Mouse (Mus musculus): ENCODE results near the gene Mbd3l2.
"Not testable (repeated sequence)": the region's sequence is repeated elsewhere in the genome, so short reads cannot be mapped to it uniquely, and the experiment has no call there.

Mbd3l2 gene

GRCm38 (mm10) chr9:18430354-18430753, at the start of gene Mbd3l2:
Gene Mbd3l2 (plus strand): TSS chr9:18430654.
- in situ Hi-C loops (cut with MboI; ENCODE audit: unreplicated experiment in 2 of 2) = no loop called here

GRCm38 (mm10) chr9:18385782-18386181, 44.7 kb upstream of the Mbd3l2 start:
- in situ Hi-C loops (cut with MboI; ENCODE audit: unreplicated experiment in 2 of 2) = no loop called here

- in situ Hi-C loops (cut with MboI; ENCODE audit: unreplicated experiment in 2 of 2) = no loop called here
Observed at GRCm38 (mm10) chr9:18399629-18400028, 30.8 kb upstream of the Mbd3l2 start.

GRCm38 (mm10) chr9:18402895-18403294, 27.6 kb upstream of the Mbd3l2 start, which contains the start of gene Naalad2:
Gene Naalad2 (minus strand): TSS chr9:18402995.
- in situ Hi-C loops (cut with MboI; ENCODE audit: unreplicated experiment in 2 of 2) = not testable (repeated sequence)

GRCm38 (mm10) chr9:18404118-18404517, 26.3 kb upstream of the Mbd3l2 start, which contains the start of gene Ubtfl1:
Gene Ubtfl1 (plus strand): TSS chr9:18404418.
- in situ Hi-C loops (cut with MboI; ENCODE audit: unreplicated experiment in 2 of 2) = no loop called here

- in situ Hi-C loops (cut with MboI; ENCODE audit: unreplicated experiment in 2 of 2) = not testable (repeated sequence)
Observed at GRCm38 (mm10) chr9:18412371-18412770, 18.1 kb upstream of the Mbd3l2 start.

- in situ Hi-C loops (cut with MboI; ENCODE audit: unreplicated experiment in 2 of 2) = no loop called here
Observed at GRCm38 (mm10) chr9:18431687-18432086, 1.2 kb downstream of the Mbd3l2 start.

- in situ Hi-C loops (cut with MboI; ENCODE audit: unreplicated experiment in 2 of 2) = no loop called here
Observed at GRCm38 (mm10) chr9:18456520-18456919, 26.1 kb downstream of the Mbd3l2 start.

- in situ Hi-C loops (cut with MboI; ENCODE audit: unreplicated experiment in 2 of 2) = no loop called here
Observed at GRCm38 (mm10) chr9:18467350-18467749, 36.9 kb downstream of the Mbd3l2 start.

GRCm38 (mm10) chr9:18468005-18468404, 37.6 kb downstream of the Mbd3l2 start:
- in situ Hi-C loops (cut with MboI; ENCODE audit: unreplicated experiment in 2 of 2) = no loop called here

- in situ Hi-C loops (cut with MboI; ENCODE audit: unreplicated experiment in 2 of 2) = no loop called here
Observed at GRCm38 (mm10) chr9:18473324-18474128, 43.1 kb downstream of the Mbd3l2 start.

- in situ Hi-C loops (cut with MboI; ENCODE audit: unreplicated experiment in 2 of 2) = no loop called here
Observed at GRCm38 (mm10) chr9:18478168-18478567, 47.7 kb downstream of the Mbd3l2 start, which contains the start of the genes Zfp558 and Mbd3l1. Gene Zfp558 (minus strand): TSS chr9:18478268. Gene Mbd3l1 (plus strand): TSS chr9:18478359.

Data from v-Abl transformed pro-B cells (cell line).